Mouse (Mus musculus): ENCODE data around the gene Wdtc1. TPM values are rescaled to one million over a fixed set of nuclear protein-coding genes. Genes with fewer than 3 reads are reported as not detected.

Gene Wdtc1
- total and polyA plus RNA-seq, 3 experiments = 13.2 to 35.3 TPM; not detected in 1

- no peak for TF ChIP-seq GABPA (IDR thresholded peaks at IDR 0.05; ENCODE audit: low read depth, low read length)
- TF ChIP-seq MYB (IDR thresholded peaks at IDR 0.05; ENCODE audit: low read depth, low read length) = no peak
These were observed 20.7 kb upstream of the Wdtc1 start (continued) for GRCm38 (mm10) chr4:133374011-133374410.

GRCm38 (mm10) chr4:133372278-133372665, 19.0 kb upstream of the Wdtc1 start:
- Histone ChIP-seq H3K27me3 (ENCODE audit: control insufficient read depth in 1 of 2, insufficient read depth in 2 of 2, low read length in 2 of 2) (no peaks in the 10 kb centered on the region), H3K36me3 (ENCODE audit: control insufficient read depth in 1 of 2, insufficient read depth in 2 of 2, low read length in 2 of 2) (peaks cover 0 to 48% of the 10 kb centered on the region in 2 experiments; a peak in 2 of 4 replicates), H3K79me2 (ENCODE audit: control insufficient read depth, insufficient read depth, low read length, poor library complexity) (peaks cover 33% of the 10 kb centered on the region), H3K27ac (ENCODE audit: control insufficient read depth, low read depth, low read length) (no peak overlapping the region), H3K9me3 (replicated peaks; ENCODE audit: insufficient read depth, low read length) (no peaks in the 10 kb centered on the region), H3K4me1 (ENCODE audit: control insufficient read depth in 1 of 2, insufficient read depth in 2 of 2, low read length in 2 of 2) (peaks cover 33 to 60% of the 10 kb centered on the region in 2 experiments), H3K9ac (ENCODE audit: control insufficient read depth, low read depth, low read length, poor library complexity, severe bottlenecking) (peak overlapping the region; percentile 76), H3K4me3 (ENCODE audit: control insufficient read depth in 1 of 2, insufficient read depth in 1 of 2, low read depth in 2 of 2, low read length in 2 of 2) (peak overlapping the region; percentile 70; a peak in 2 of 4 replicates)
- no peak for DNase-seq (ENCODE audit: low read depth, low spot score)
- TF ChIP-seq MXI1 (IDR thresholded peaks at IDR 0.05; ENCODE audit: low read depth, low read length) = 0 out of 2 replicates have a peak, but pooled peaks have one; percentile 41
- no peak for TF ChIP-seq MAZ (IDR thresholded peaks at IDR 0.05; ENCODE audit: low read depth, low read length)
- TF ChIP-seq ZNF384 (IDR thresholded peaks at IDR 0.05; ENCODE audit: low read depth, low read length) = no peak
- TF ChIP-seq ZC3H11A (IDR thresholded peaks at IDR 0.05; ENCODE audit: low read depth, low read length) = no peak
- TF ChIP-seq MAX (IDR thresholded peaks at IDR 0.05; ENCODE audit: low read length) = no peak
- no peak for TF ChIP-seq BHLHE40 (IDR thresholded peaks at IDR 0.05; ENCODE audit: borderline replicate concordance, low read depth, low read length)

- no peak for TF ChIP-seq SMC3 (IDR thresholded peaks at IDR 0.05; ENCODE audit: low read depth, low read length)
- TF ChIP-seq NRF1 (IDR thresholded peaks at IDR 0.05; ENCODE audit: insufficient read depth, low read depth, low read length, poor library complexity, severe bottlenecking) = no peak
- TF ChIP-seq UBTF (IDR thresholded peaks at IDR 0.05; ENCODE audit: borderline replicate concordance, insufficient read depth, low read depth, low read length) = no peak
- TF ChIP-seq ZMIZ1 (IDR thresholded peaks at IDR 0.05; ENCODE audit: low read depth, low read length) = no peak
- no peak for TF ChIP-seq CHD1 (IDR thresholded peaks at IDR 0.05; ENCODE audit: low read depth, low read length)
- no peak for TF ChIP-seq JUND (IDR thresholded peaks at IDR 0.05; ENCODE audit: low read depth, low read length)
- no peak for TF ChIP-seq CHD2 (IDR thresholded peaks at IDR 0.05; ENCODE audit: low read length)
- TF ChIP-seq TBP (IDR thresholded peaks at IDR 0.05; ENCODE audit: low read depth, low read length) = no peak
- TF ChIP-seq MYC (IDR thresholded peaks at IDR 0.05; ENCODE audit: low read depth, low read length) = no peak
- TF ChIP-seq POLR2AphosphoS2 (IDR thresholded peaks at IDR 0.05; ENCODE audit: low read length) = no peak
- TF ChIP-seq EP300 (IDR thresholded peaks at IDR 0.05; ENCODE audit: low read depth in 1 of 2, low read length in 2 of 2) = no peak
- peaks cover 31% of the 10 kb centered on the region for H3K79me2 ChIP-seq (ENCODE audit: control insufficient read depth, insufficient read depth, low read length, poor library complexity)
- no peaks in the 10 kb centered on the region for H3K27me3 ChIP-seq (ENCODE audit: control insufficient read depth in 1 of 2, insufficient read depth in 2 of 2, low read length in 2 of 2)
- peak overlapping the region; percentile 76 for H3K9ac ChIP-seq (ENCODE audit: control insufficient read depth, low read depth, low read length, poor library complexity, severe bottlenecking)
- peak overlapping the region; percentile 70 for H3K4me3 ChIP-seq (ENCODE audit: control insufficient read depth in 1 of 2, insufficient read depth in 1 of 2, low read depth in 2 of 2, low read length in 2 of 2)
- peak; percentile 28 for DNase-seq (ENCODE audit: low read depth, low spot score)
- H3K9me3 ChIP-seq (replicated peaks; ENCODE audit: insufficient read depth, low read length) = no peaks in the 10 kb centered on the region
- peaks cover 29 to 56% of the 10 kb centered on the region in 2 experiments for H3K4me1 ChIP-seq (ENCODE audit: control insufficient read depth in 1 of 2, insufficient read depth in 2 of 2, low read length in 2 of 2)
- H3K27ac ChIP-seq (ENCODE audit: control insufficient read depth, low read depth, low read length) = no peak overlapping the region
- peaks cover 0 to 44% of the 10 kb centered on the region in 2 experiments; a peak in 2 of 4 replicates for H3K36me3 ChIP-seq (ENCODE audit: control insufficient read depth in 1 of 2, insufficient read depth in 2 of 2, low read length in 2 of 2)
These were observed 18.5 kb upstream of the Wdtc1 start for GRCm38 (mm10) chr4:133371621-133372277.

All from MEL (cell line).